Mouse (Mus musculus) ES-Bruce4 (cell line): ENCODE measurements around the gene Gm14685.
"Not testable (repeated sequence)": the region's sequence is repeated elsewhere in the genome, so short reads cannot be mapped to it uniquely, and the experiment has no call there.

ENCODE experiments used
- CTCF ChIP-seq: IDR thresholded peaks from one replicate; pipeline ENCODE4 v1.8.1; 2011; ENCODE audit warnings: low read depth, low read length
- EP300 ChIP-seq: IDR thresholded peaks from 2 replicates; pipeline ENCODE4 v1.6.1; 2011; ENCODE audit warnings: low read depth, low read length; ENCODE audit not compliant: insufficient read depth
- POLR2A ChIP-seq: IDR thresholded peaks from one replicate; pipeline ENCODE4 v1.8.1; 2011; ENCODE audit warnings: low read length; ENCODE audit not compliant: insufficient read depth

GRCm38 (mm10) chrX:73176889-73177288 lies 60.0 kb downstream of the Gm14685 start, which contains the start of gene Spin2d:
- not testable (repeated sequence) for TF ChIP-seq CTCF, POLR2A, EP300
